In genomic region chr4:139476663-139477625, GRCm38 (mm10) we compare ENCODE assay signal across 10 mouse cellular contexts. TPM values are rescaled to one million over a fixed set of nuclear protein-coding genes. Genes with fewer than 3 reads are reported as not detected.
DNase-seq lines count a peak whose midpoint lies in the region; ATAC-seq and TF ChIP-seq lines count a peak whose summit lies in the region.
"Had no signal": no experiment of that assay in that cellular context is flagged by ENCODE, and none has a peak within 500 bp of the region (broad histone marks: within the 10 kb centered on the region; RNA-seq: fewer than 3 reads in every experiment).

No protein-coding gene starts in this region.

- H3K36me3 ChIP-seq in forebrain, embryonic 14.5 days (ENCODE audit: control insufficient read depth, insufficient read depth, low read length) = peaks cover 98% of the 10 kb centered on the region
- H3K36me3 ChIP-seq in forebrain, embryonic 10.5 days (replicated peaks) = peaks cover 100% of the 10 kb centered on the region
- peaks cover 99% of the 10 kb centered on the region for H3K36me3 ChIP-seq in midbrain, embryonic 13.5 days
- peaks cover 49% of the 10 kb centered on the region for H3K36me3 ChIP-seq in midbrain, embryonic 11.5 days (ENCODE audit: control insufficient read depth, insufficient read depth, low read length)
- peaks cover 90% of the 10 kb centered on the region for H3K36me3 ChIP-seq in neural tube, embryonic 14.5 days (ENCODE audit: control insufficient read depth, insufficient read depth, low read length)
- peaks cover 99% of the 10 kb centered on the region for H3K36me3 ChIP-seq in kidney, embryonic 15.5 days

- no peaks in the 10 kb centered on the region for H3K9me3 ChIP-seq in forebrain, embryonic 14.5 days (replicated peaks; ENCODE audit: control insufficient read depth, low read length)
- H3K9me3 ChIP-seq in forebrain, embryonic 10.5 days = no peaks in the 10 kb centered on the region
- H3K9me3 ChIP-seq in midbrain, embryonic 13.5 days = no peaks in the 10 kb centered on the region
- no peaks in the 10 kb centered on the region for H3K9me3 ChIP-seq in midbrain, embryonic 11.5 days (ENCODE audit: control insufficient read depth, low read length)
- no peaks in the 10 kb centered on the region for H3K9me3 ChIP-seq in neural tube, embryonic 14.5 days (ENCODE audit: control insufficient read depth, low read length)
- H3K9me3 ChIP-seq in kidney, embryonic 15.5 days (replicated peaks) = no peaks in the 10 kb centered on the region
- H3K9me3 ChIP-seq: limb, embryonic 15.5 days had no signal

- 71% methylated on average over 16 of the region's 16 CpGs for WGBS in forebrain, embryonic 14.5 days
- 94% methylated on average over 16 of the region's 16 CpGs for WGBS in forebrain, embryonic 10.5 days
- WGBS in midbrain, embryonic 13.5 days = 89% methylated on average over 16 of the region's 16 CpGs
- 92% methylated on average over 16 of the region's 16 CpGs for WGBS in midbrain, embryonic 11.5 days
- WGBS in cerebellum, adult 2 months = 36% methylated on average over 16 of the region's 16 CpGs
- WGBS in neural tube, embryonic 14.5 days = 81% methylated on average over 16 of the region's 16 CpGs
- 92% methylated on average over 16 of the region's 16 CpGs for WGBS in kidney, embryonic 15.5 days

- no peak overlapping the region for H3K27ac ChIP-seq in forebrain, embryonic 14.5 days (ENCODE audit: low read depth, low read length)
- H3K27ac ChIP-seq in forebrain, embryonic 10.5 days = no peak overlapping the region
- H3K27ac ChIP-seq in midbrain, embryonic 13.5 days = no peak overlapping the region
- H3K27ac ChIP-seq in midbrain, embryonic 11.5 days (ENCODE audit: low read depth, low read length) = no peak overlapping the region
- H3K27ac ChIP-seq in cerebellum, adult 2 months (ENCODE audit: insufficient read depth, low read length) = no peak overlapping the region
- H3K27ac ChIP-seq in neural tube, embryonic 14.5 days (ENCODE audit: low read depth, low read length) = no peak overlapping the region
- H3K27ac ChIP-seq in kidney, embryonic 15.5 days = no peak overlapping the region
- H3K27ac ChIP-seq: limb, embryonic 15.5 days had no signal

- H3K4me2 ChIP-seq in forebrain, embryonic 14.5 days (ENCODE audit: low read length) = no peak overlapping the region
- no peak overlapping the region for H3K4me2 ChIP-seq in midbrain, embryonic 13.5 days (replicated peaks)
- no peak overlapping the region for H3K4me2 ChIP-seq in midbrain, embryonic 11.5 days
- no peak overlapping the region for H3K4me2 ChIP-seq in neural tube, embryonic 14.5 days (ENCODE audit: low read depth, low read length)
- H3K4me2 ChIP-seq in kidney, embryonic 15.5 days = no peak overlapping the region
- H3K4me2 ChIP-seq: limb, embryonic 15.5 days had no signal

- TF ChIP-seq CTCF in cerebellum, adult 2 months (IDR thresholded peaks at IDR 0.05; ENCODE audit: borderline replicate concordance, insufficient read depth, low read depth, low read length) = no peak

- H3K4me3 ChIP-seq in forebrain, embryonic 14.5 days (ENCODE audit: low read depth, low read length) = no peak overlapping the region
- H3K4me3 ChIP-seq in forebrain, embryonic 10.5 days = no peak overlapping the region
- H3K4me3 ChIP-seq in midbrain, embryonic 13.5 days (replicated peaks) = no peak overlapping the region
- H3K4me3 ChIP-seq in midbrain, embryonic 11.5 days (ENCODE audit: low read depth, low read length) = no peak overlapping the region
- H3K4me3 ChIP-seq in cerebellum, adult 2 months (replicated peaks; ENCODE audit: insufficient read depth, low read depth, low read length) = no peak overlapping the region
- no peak overlapping the region for H3K4me3 ChIP-seq in neural tube, embryonic 14.5 days (ENCODE audit: low read depth, low read length)
- H3K4me3 ChIP-seq in kidney, embryonic 15.5 days (replicated peaks) = no peak overlapping the region
- H3K4me3 ChIP-seq: limb, embryonic 15.5 days had no signal

- no peak for TF ChIP-seq POLR2A in cerebellum, adult 2 months (IDR thresholded peaks at IDR 0.05; ENCODE audit: borderline replicate concordance, insufficient read depth, low read length)

- H3K9ac ChIP-seq in forebrain, embryonic 14.5 days (ENCODE audit: low read length) = no peak overlapping the region
- no peak overlapping the region for H3K9ac ChIP-seq in midbrain, embryonic 13.5 days (replicated peaks)
- no peak overlapping the region for H3K9ac ChIP-seq in midbrain, embryonic 11.5 days (ENCODE audit: low read length)
- H3K9ac ChIP-seq in neural tube, embryonic 14.5 days (replicated peaks; ENCODE audit: low read depth, low read length) = no peak overlapping the region
- H3K9ac ChIP-seq in kidney, embryonic 15.5 days = no peak overlapping the region
- H3K9ac ChIP-seq: limb, embryonic 15.5 days had no signal

- H3K4me1 ChIP-seq in forebrain, embryonic 14.5 days (ENCODE audit: control insufficient read depth, insufficient read depth, low read length) = peaks cover 3% of the 10 kb centered on the region; the same call in 1 of the 2 replicates
- H3K4me1 ChIP-seq in forebrain, embryonic 10.5 days = no peaks in the 10 kb centered on the region
- H3K4me1 ChIP-seq in midbrain, embryonic 13.5 days (replicated peaks) = no peaks in the 10 kb centered on the region
- no peaks in the 10 kb centered on the region for H3K4me1 ChIP-seq in midbrain, embryonic 11.5 days (ENCODE audit: control insufficient read depth, insufficient read depth, low read length)
- H3K4me1 ChIP-seq in cerebellum, adult 2 months (ENCODE audit: control insufficient read depth, insufficient read depth, low read length) = peaks cover 37% of the 10 kb centered on the region
- H3K4me1 ChIP-seq in neural tube, embryonic 14.5 days (ENCODE audit: control insufficient read depth, insufficient read depth, low read length) = no peaks in the 10 kb centered on the region
- H3K4me1 ChIP-seq in kidney, embryonic 15.5 days = no peaks in the 10 kb centered on the region
- H3K4me1 ChIP-seq: limb, embryonic 15.5 days had no signal

- ATAC-seq in forebrain, embryonic 14.5 days = peak; percentile 77
- peak; percentile 71 for ATAC-seq in midbrain, embryonic 13.5 days
- no peak for ATAC-seq in midbrain, embryonic 11.5 days (ENCODE audit: low FRiP score)
- ATAC-seq in neural tube, embryonic 14.5 days (ENCODE audit: low read depth) = peak; percentile 65; the same call in 1 of the 2 replicates
- no peak for ATAC-seq in kidney, embryonic 15.5 days (replicated peaks; ENCODE audit: low FRiP score)

- no peaks in the 10 kb centered on the region for H3K27me3 ChIP-seq in forebrain, embryonic 14.5 days (replicated peaks; ENCODE audit: control insufficient read depth, insufficient read depth, low read length)
- no peaks in the 10 kb centered on the region for H3K27me3 ChIP-seq in forebrain, embryonic 10.5 days (ENCODE audit: poor library complexity, severe bottlenecking)
- no peaks in the 10 kb centered on the region for H3K27me3 ChIP-seq in midbrain, embryonic 13.5 days
- H3K27me3 ChIP-seq in midbrain, embryonic 11.5 days (ENCODE audit: control insufficient read depth, insufficient read depth, low read length) = no peaks in the 10 kb centered on the region
- no peaks in the 10 kb centered on the region for H3K27me3 ChIP-seq in cerebellum, adult 2 months (ENCODE audit: control insufficient read depth, insufficient read depth, low read length)
- H3K27me3 ChIP-seq in neural tube, embryonic 14.5 days (ENCODE audit: control insufficient read depth, insufficient read depth, low read length) = no peaks in the 10 kb centered on the region
- no peaks in the 10 kb centered on the region for H3K27me3 ChIP-seq in kidney, embryonic 15.5 days
- H3K27me3 ChIP-seq: limb, embryonic 15.5 days had no signal

- peak; percentile 82 for DNase-seq in forebrain, embryonic 14.5 days (ENCODE audit: low spot score)
- no peak for DNase-seq in forebrain, embryonic 10.5 days (ENCODE audit: extremely low spot score, low spot score)
- DNase-seq in midbrain, embryonic 11.5 days (ENCODE audit: low spot score, missing footprints) = no peak
- DNase-seq in cerebellum, adult 2 months = peak; percentile 58 to 65
- DNase-seq in kidney, postnatal 10 days = no peak
- DNase-seq: gastrocnemius, postnatal 36 days had no signal

RNA-seq across cellular contexts. Expression of gene Iffo2, which starts 53.4 kb away (rescaled TPM):
- 3.1 and 4.5 TPM in 2 replicates for polyA plus RNA-seq in forebrain, embryonic 14.5 days (2014; fragmentation: Nextera tagmentation; extraction: Ambion mirVana)
- polyA plus RNA-seq in forebrain, embryonic 10.5 days (2016; fragmentation: Nextera tagmentation; extraction: Ambion mirVana) = 2.3 and 3.0 TPM in 2 replicates
- polyA plus RNA-seq in midbrain, embryonic 13.5 days (2015; fragmentation: Nextera tagmentation; extraction: Ambion mirVana) = 4.4 and 4.6 TPM in 2 replicates
- polyA plus RNA-seq in midbrain, embryonic 11.5 days (2014; fragmentation: Nextera tagmentation; extraction: Ambion mirVana) = 1.8 and 3.3 TPM in 2 replicates
- 19.1 and 20.3 TPM in 2 replicates for polyA plus RNA-seq in cerebellum, adult 2 months (2012; rRNA removed)
- polyA plus RNA-seq in neural tube, embryonic 14.5 days (2014; fragmentation: Nextera tagmentation; extraction: Ambion mirVana) = 7.2 TPM in 2 replicates
- polyA plus RNA-seq in kidney, embryonic 15.5 days (2015; fragmentation: Nextera tagmentation; extraction: Ambion mirVana) = 4.3 and 4.8 TPM in 2 replicates

Comparison
In these comparisons a context has a peak if more than half of its experiments do, and no peak if none do; other contexts are left out.
1. ATAC-seq: peak in forebrain, embryonic 14.5 days (single experiment), midbrain, embryonic 13.5 days (single experiment) and neural tube, embryonic 14.5 days (single experiment); none in midbrain, embryonic 11.5 days (single experiment) and kidney, embryonic 15.5 days (single experiment).
2. DNase-seq: peak in forebrain, embryonic 14.5 days (single experiment) and cerebellum, adult 2 months (2 of 2); none in forebrain, embryonic 10.5 days (single experiment), midbrain, embryonic 11.5 days (single experiment) and kidney, postnatal 10 days (single experiment).